Comparison of ENCODE assay signal across 27 mouse cellular contexts in genomic region chr19:5444954-5445353, GRCm38 (mm10). TPM values are rescaled to one million over a fixed set of nuclear protein-coding genes. Genes with fewer than 3 reads are reported as not detected.
DNase-seq lines count a peak whose midpoint lies in the region; ATAC-seq and TF ChIP-seq lines count a peak whose summit lies in the region.
"Had no signal": no experiment of that assay in that cellular context is flagged by ENCODE, and none has a peak within 500 bp of the region (broad histone marks: within the 10 kb centered on the region; RNA-seq: fewer than 3 reads in every experiment).

No protein-coding gene starts in this region.

- no peak overlapping the region for H3ac ChIP-seq in myocyte (ENCODE audit: control insufficient read depth, insufficient read length)

- TF ChIP-seq POLR2A in myocyte (IDR thresholded peaks at IDR 0.05; ENCODE audit: insufficient read length, low read depth): no peak

- no peak overlapping the region for H3K4me2 ChIP-seq in lung, postnatal 0 days (replicated peaks; ENCODE audit: low read depth, low read length)
- H3K4me2 ChIP-seq in myocyte (ENCODE audit: low read depth): peak overlapping the region; percentile 86
- H3K4me2 ChIP-seq in hindbrain, embryonic 14.5 days (replicated peaks): no peak overlapping the region
- H3K4me2 ChIP-seq: embryonic facial prominence, embryonic 15.5 days; heart, embryonic 13.5 days; liver, embryonic 12.5 days; stomach, embryonic 15.5 days had no signal

- 19% methylated on average over 7 of the region's 7 CpGs for WGBS in lung, postnatal 0 days
- 35% methylated on average over 7 of the region's 7 CpGs for WGBS in hindbrain, embryonic 14.5 days

- no peak for TF ChIP-seq EP300 in lung, postnatal 0 days (IDR thresholded peaks at IDR 0.05)

- H3K79me2 ChIP-seq in myocyte (ENCODE audit: control insufficient read depth, insufficient read depth): peaks cover 21% of the 10 kb centered on the region

- H3K27ac ChIP-seq in lung, postnatal 0 days (ENCODE audit: low read length): no peak overlapping the region
- no peak overlapping the region for H3K27ac ChIP-seq in hindbrain, embryonic 14.5 days
- H3K27ac ChIP-seq: embryonic facial prominence, embryonic 15.5 days; gastrocnemius, adult 2 months; heart, embryonic 13.5 days; left cerebral cortex, adult 2 months; liver, embryonic 12.5 days; stomach, embryonic 15.5 days had no signal

- H3K4me1 ChIP-seq in lung, postnatal 0 days (ENCODE audit: insufficient read depth, low read depth, low read length): peaks cover 7% of the 10 kb centered on the region; the same call in 1 of the 2 replicates
- peaks cover 10% of the 10 kb centered on the region; the same call in 1 of the 2 replicates for H3K4me1 ChIP-seq in hindbrain, embryonic 14.5 days (replicated peaks; ENCODE audit: control insufficient read depth, insufficient read depth, low read length)

- DNase-seq in cerebellum, adult 11-12 months: peak; percentile 3
- no peak for DNase-seq in lung, postnatal 0 days (ENCODE audit: low spot score)
- DNase-seq in lung, postnatal 10 days: no peak
- DNase-seq in kidney, adult 9 months: peak; percentile 69
- DNase-seq in hindbrain, embryonic 14.5 days (ENCODE audit: low spot score): no peak
- no peak for DNase-seq in adrenal gland, postnatal 36 days
- DNase-seq: adrenal gland, adult 2 months; cerebellum, adult 9-11 months; gastrocnemius, adult 2 months; heart, postnatal 36 days; midbrain, embryonic 14.5 days; right cerebral cortex, postnatal 14 days; thymus, adult 2 months had no signal

- H3K9me3 ChIP-seq in lung, postnatal 0 days (ENCODE audit: low read length): no peaks in the 10 kb centered on the region; the same call in 1 of the 2 replicates
- no peaks in the 10 kb centered on the region for H3K9me3 ChIP-seq in hindbrain, embryonic 14.5 days (ENCODE audit: control insufficient read depth, low read length)
- H3K9me3 ChIP-seq: embryonic facial prominence, embryonic 15.5 days; stomach, embryonic 15.5 days had no signal

- no peak overlapping the region for H3K4me3 ChIP-seq in lung, postnatal 0 days (ENCODE audit: low read depth, low read length)
- peak overlapping the region; percentile 1 for H3K4me3 ChIP-seq in myocyte
- no peak overlapping the region for H3K4me3 ChIP-seq in hindbrain, embryonic 14.5 days (replicated peaks; ENCODE audit: low read length)
- H3K4me3 ChIP-seq: embryonic facial prominence, embryonic 15.5 days; gastrocnemius, adult 2 months; heart, embryonic 13.5 days; left cerebral cortex, adult 2 months; liver, embryonic 12.5 days; megakaryocyte, embryonic 14.5 days; stomach, embryonic 15.5 days had no signal

- ATAC-seq in cerebellum, adult (ENCODE audit: insufficient number of reproducible peaks, low FRiP score, low TSS enrichment): no peak
- ATAC-seq in lung, postnatal 0 days: 0 out of 2 replicates have a peak, but pooled peaks have one; percentile 20
- ATAC-seq in hindbrain, embryonic 14.5 days (ENCODE audit: low FRiP score): no peak
- ATAC-seq: hindbrain, embryonic 16.5 days; intestine, postnatal 0 days; liver, embryonic 12.5 days had no signal

- no peak for TF ChIP-seq CTCF in lung, postnatal 0 days (IDR thresholded peaks at IDR 0.05)

- no peaks in the 10 kb centered on the region for H3K36me3 ChIP-seq in lung, postnatal 0 days (ENCODE audit: insufficient read depth, low read length)
- no peaks in the 10 kb centered on the region for H3K36me3 ChIP-seq in myocyte (ENCODE audit: control insufficient read depth, insufficient read depth)
- H3K36me3 ChIP-seq in hindbrain, embryonic 14.5 days (replicated peaks; ENCODE audit: control insufficient read depth, insufficient read depth): no peaks in the 10 kb centered on the region
- H3K36me3 ChIP-seq: embryonic facial prominence, embryonic 15.5 days; heart, embryonic 13.5 days; liver, embryonic 12.5 days; stomach, embryonic 15.5 days had no signal

- H3K27me3 ChIP-seq in lung, postnatal 0 days (replicated peaks; ENCODE audit: insufficient read depth, low read length): peaks cover 10% of the 10 kb centered on the region
- H3K27me3 ChIP-seq in myocyte (ENCODE audit: control insufficient read depth, insufficient read depth, insufficient read length): no peaks in the 10 kb centered on the region
- peaks cover 51% of the 10 kb centered on the region for H3K27me3 ChIP-seq in hindbrain, embryonic 14.5 days (ENCODE audit: control insufficient read depth, insufficient read depth, low read length)

- H3K9ac ChIP-seq in lung, postnatal 0 days (replicated peaks; ENCODE audit: low read depth): no peak overlapping the region
- H3K9ac ChIP-seq in hindbrain, embryonic 14.5 days: no peak overlapping the region
- H3K9ac ChIP-seq: embryonic facial prominence, embryonic 15.5 days; heart, embryonic 13.5 days; liver, embryonic 12.5 days; stomach, embryonic 15.5 days had no signal

TF ChIP-seq in myocyte, 11 proteins besides CTCF, POLR2A, EP300 and RAD21:
- TF ChIP-seq MYOG (IDR thresholded peaks at IDR 0.05; ENCODE audit: control insufficient read depth in 1 of 3, insufficient read depth in 1 of 3, insufficient read length in 2 of 3, low read depth in 2 of 3) (peak in 1 of 3 experiments; percentile 49), POLR2AphosphoS2 (IDR thresholded peaks at IDR 0.05; ENCODE audit: insufficient read length, low read depth) (no peak), MYOD1 (IDR thresholded peaks at IDR 0.05; ENCODE audit: control insufficient read depth in 1 of 3, insufficient read length in 2 of 3, low read depth in 2 of 3) (peak in 2 of 3 experiments; percentile 41 to 63), MAX (IDR thresholded peaks at IDR 0.05; ENCODE audit: low read depth) (no peak), TCF3 (IDR thresholded peaks at IDR 0.05; ENCODE audit: insufficient read length, low read depth) (no peak)
TF ChIP-seq in myocyte: peak in this region for 2.

RNA-seq across cellular contexts. Expression of gene Fosl1, which starts 2.4 kb away (rescaled TPM):
- polyA plus RNA-seq in lung, postnatal 0 days (2015; fragmentation: Nextera tagmentation; extraction: Ambion mirVana): 0.31 TPM in 1 of 2 replicates, not detected in the other
- polyA plus RNA-seq in myocyte (2012; fragmentation: generic; extraction: Trizol): 15.4 TPM
- not detected in 2 replicates for polyA plus RNA-seq in hindbrain, embryonic 14.5 days (2014; fragmentation: Nextera tagmentation; extraction: Ambion mirVana)
- total RNA-seq in adrenal gland, postnatal 36 days (2021): 1 to 10 TPM in 1 of 2 experiments, not detected in 1; 5.3 TPM
- total RNA-seq: CH12.LX; gastrocnemius, adult 2 months; heart, postnatal 36 days had no signal
- polyA plus RNA-seq: embryonic facial prominence, embryonic 15.5 days; forebrain, embryonic 11.5 days; heart, embryonic 13.5 days; hindbrain, embryonic 16.5 days; intestine, postnatal 0 days; limb, embryonic 11.5 days; liver, embryonic 12.5 days; midbrain, embryonic 14.5 days; neural tube, embryonic 14.5 days; stomach, embryonic 15.5 days had no signal

RNA-seq across cellular contexts. Expression of gene Ccdc85b, which starts 12.7 kb away (rescaled TPM):
- 14.4 and 18.0 TPM in 2 replicates for polyA plus RNA-seq in lung, postnatal 0 days (2015; fragmentation: Nextera tagmentation; extraction: Ambion mirVana)
- 10.7 TPM for polyA plus RNA-seq in myocyte (2012; fragmentation: generic; extraction: Trizol)
- polyA plus RNA-seq in hindbrain, embryonic 14.5 days (2014; fragmentation: Nextera tagmentation; extraction: Ambion mirVana): 10.4 and 10.9 TPM in 2 replicates
- 1 to 10 TPM; 7.9 to 8.3 TPM for total RNA-seq in adrenal gland, postnatal 36 days (2021)

RNA-seq across cellular contexts. Expression of gene Fibp, which starts 15.5 kb away (rescaled TPM):
- 133 and 135 TPM in 2 replicates for polyA plus RNA-seq in lung, postnatal 0 days (2015; fragmentation: Nextera tagmentation; extraction: Ambion mirVana)
- 122 TPM for polyA plus RNA-seq in myocyte (2012; fragmentation: generic; extraction: Trizol)
- 145 and 151 TPM in 2 replicates for polyA plus RNA-seq in hindbrain, embryonic 14.5 days (2014; fragmentation: Nextera tagmentation; extraction: Ambion mirVana)
- total RNA-seq in adrenal gland, postnatal 36 days (2021): 10 to 100 TPM; 89.1 to 95.3 TPM

RNA-seq across cellular contexts. Expression of gene AI837181, which starts 20.0 kb away (rescaled TPM):
- 61.7 and 63.6 TPM in 2 replicates for polyA plus RNA-seq in lung, postnatal 0 days (2015; fragmentation: Nextera tagmentation; extraction: Ambion mirVana)
- 69.9 TPM for polyA plus RNA-seq in myocyte (2012; fragmentation: generic; extraction: Trizol)
- 61.3 and 66.0 TPM in 2 replicates for polyA plus RNA-seq in hindbrain, embryonic 14.5 days (2014; fragmentation: Nextera tagmentation; extraction: Ambion mirVana)
- total RNA-seq in adrenal gland, postnatal 36 days (2021): 10 to 100 TPM; 43.7 to 50.6 TPM

RNA-seq across cellular contexts. Expression of gene Drap1, which starts 20.2 kb away (rescaled TPM):
- polyA plus RNA-seq in lung, postnatal 0 days (2015; fragmentation: Nextera tagmentation; extraction: Ambion mirVana): 352 and 379 TPM in 2 replicates
- polyA plus RNA-seq in myocyte (2012; fragmentation: generic; extraction: Trizol): 481 TPM
- polyA plus RNA-seq in hindbrain, embryonic 14.5 days (2014; fragmentation: Nextera tagmentation; extraction: Ambion mirVana): 237 and 253 TPM in 2 replicates
- 100 to 1,000 TPM; 250 to 263 TPM for total RNA-seq in adrenal gland, postnatal 36 days (2021)

Comparison
In these comparisons a context has a peak if more than half of its experiments do, and no peak if none do; other contexts are left out.
1. DNase-seq: peak in cerebellum, adult 11-12 months (single experiment) and kidney, adult 9 months (single experiment); none in lung, postnatal 0 days (single experiment), lung, postnatal 10 days (single experiment), hindbrain, embryonic 14.5 days (single experiment) and adrenal gland, postnatal 36 days (0 of 2).
2. RNA of gene Fosl1, which starts 2.4 kb away (polyA plus RNA-seq): 15.4 TPM in myocyte (single experiment); 0.31 TPM in lung, postnatal 0 days and not detected in hindbrain, embryonic 14.5 days; every median in the first group is over 10 times any median in the second.